Mouse (Mus musculus) myocyte (in vitro differentiated cells): ENCODE results near the gene Lman1l.

Source experiments
- E2F4 ChIP-seq: IDR thresholded peaks from one replicate; pipeline ENCODE4 v1.6.1; 2011; ENCODE audit warnings: mild to moderate bottlenecking, control low read depth, moderate library complexity; ENCODE audit not compliant: insufficient read depth
- POLR2A ChIP-seq: IDR thresholded peaks from one replicate; pipeline ENCODE4 v1.6.1; 2011; ENCODE audit warnings: low read depth, mild to moderate bottlenecking, control low read depth, moderate library complexity; ENCODE audit not compliant: insufficient read length

DNA sequence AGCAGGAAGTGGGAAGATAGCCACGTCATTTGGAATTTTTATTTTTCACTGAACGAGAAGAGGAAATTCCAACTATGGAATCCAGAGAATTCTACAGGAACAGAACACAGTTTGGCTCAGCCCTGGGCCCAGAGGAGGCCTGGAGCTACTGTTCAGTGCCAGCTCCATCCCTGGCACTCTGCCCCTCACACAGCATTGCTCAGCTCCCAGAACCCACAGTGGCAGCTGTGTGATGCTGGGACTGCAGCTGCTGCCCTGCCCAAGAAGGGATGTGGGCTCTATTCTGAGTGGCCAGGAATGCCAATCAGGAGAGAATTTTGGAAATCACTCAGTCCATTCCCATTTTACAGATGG is 19.2 kb downstream of the Lman1l start:
- TF ChIP-seq POLR2A (no peak), E2F4 (no peak)
